Mouse (Mus musculus) mammary gland, adult 2 months (tissue): ENCODE data around the gene Fgf5. TPM values are rescaled to one million over a fixed set of nuclear protein-coding genes. Genes with fewer than 3 reads are reported as not detected.

ENCODE experiments used
- polyA plus RNA-seq: library from polyadenylated mRNA; depleted of rRNA; stranded (reverse); fragments of >200 nt; gene quantifications from 2 replicates; pipeline ENCODE4 v1.2.3, GENCODE M21; 2012; ENCODE audit warnings: low replicate concordance; rRNA removed

Fgf5 gene
- not detected in 2 replicates for polyA plus RNA-seq

DNA sequence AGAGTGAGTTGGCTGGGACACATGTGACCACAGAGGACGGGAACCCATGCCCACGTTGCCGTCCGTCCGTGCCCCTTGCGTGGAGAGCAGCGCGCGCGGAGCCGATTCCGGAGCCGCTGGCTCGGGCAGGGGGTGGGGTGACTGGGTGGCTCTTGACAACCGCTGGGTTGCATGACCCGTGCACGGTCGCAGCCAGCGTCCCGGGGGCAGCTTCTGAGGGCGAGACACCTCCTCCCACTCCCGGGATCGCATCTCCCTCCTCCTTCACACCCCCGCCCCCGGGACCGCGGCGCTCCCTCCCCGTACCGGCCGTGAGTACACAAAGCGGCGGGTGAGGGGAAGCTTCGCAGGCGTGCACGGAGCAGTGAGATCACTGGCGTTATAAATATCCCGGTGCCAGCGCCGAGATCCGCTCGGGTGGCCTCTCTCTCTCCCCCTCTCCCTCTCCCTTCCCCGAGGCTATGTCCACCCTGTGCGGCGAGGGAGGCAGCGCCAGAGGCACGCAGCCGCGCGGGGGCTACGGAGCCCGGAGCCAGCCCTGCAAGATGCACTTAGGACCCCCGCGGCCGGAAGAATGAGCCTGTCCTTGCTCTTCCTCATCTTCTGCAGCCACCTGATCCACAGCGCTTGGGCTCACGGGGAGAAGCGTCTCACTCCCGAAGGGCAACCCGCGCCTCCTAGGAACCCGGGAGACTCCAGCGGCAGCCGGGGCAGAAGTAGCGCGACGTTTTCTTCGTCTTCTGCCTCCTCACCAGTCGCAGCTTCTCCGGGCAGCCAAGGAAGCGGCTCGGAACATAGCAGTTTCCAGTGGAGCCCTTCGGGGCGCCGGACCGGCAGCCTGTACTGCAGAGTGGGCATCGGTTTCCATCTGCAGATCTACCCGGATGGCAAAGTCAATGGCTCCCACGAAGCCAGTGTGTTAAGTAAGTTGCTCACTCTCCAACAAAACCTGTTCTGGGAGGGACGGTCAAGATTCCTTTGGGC, at the start of gene Fgf5:
TSS of gene Fgf5 (plus strand) at position 347 of the 984 bp plus-strand sequence.

Other genes with a start within 250 kb of the Fgf5 start
- 11.3 and 19.2 TPM in 2 replicates for gene Antxr2, start 223.1 kb upstream of the Fgf5 start, polyA plus RNA-seq
- gene Prdm8, start 87.0 kb upstream of the Fgf5 start, polyA plus RNA-seq, result 1.2 and 1.8 TPM in 2 replicates
- not detected in 2 replicates for gene Cfap299, start 75.1 kb downstream of the Fgf5 start, polyA plus RNA-seq